Mouse (Mus musculus) kidney, adult 2 months (tissue): ENCODE results near the gene Krt81. TPM values are rescaled to one million over a fixed set of nuclear protein-coding genes. Genes with fewer than 3 reads are reported as not detected.

Experiments
- DNase-seq: peaks from one replicate; pipeline ENCODE4 v3.0.0; 2021
- H3K27ac ChIP-seq: fragments of 200-500 bp; 2 replicates; pipeline ENCODE4 v1.5.1; 2012; ENCODE audit warnings: low read depth, low read length, control low read depth, inconsistent platforms; ENCODE audit not compliant: insufficient read depth
- H3K27me3 ChIP-seq: fragments of 200-500 bp; replicated peaks from 2 replicates; pipeline ENCODE4 v1.6.1; 2012; ENCODE audit warnings: mild to moderate bottlenecking, moderate library complexity, low read length, inconsistent platforms; ENCODE audit not compliant: control insufficient read depth, insufficient read depth
- H3K36me3 ChIP-seq: fragments of 200-500 bp; 2 replicates; pipeline ENCODE4 v1.6.1; 2012; ENCODE audit warnings: mild to moderate bottlenecking, moderate library complexity, low read length, inconsistent platforms; ENCODE audit not compliant: control insufficient read depth, insufficient read depth
- H3K4me1 ChIP-seq: fragments of 200-500 bp; 2 replicates; pipeline ENCODE4 v1.6.1; 2011; ENCODE audit warnings: low read length; ENCODE audit not compliant: control insufficient read depth, insufficient read depth
- H3K4me3 ChIP-seq: fragments of 200-500 bp; 2 replicates; pipeline ENCODE4 v1.5.1; 2011; ENCODE audit warnings: mild to moderate bottlenecking, low read depth, low read length, control low read depth; ENCODE audit not compliant: insufficient read depth
- CTCF ChIP-seq: fragments of 200-500 bp; conservative IDR thresholded peaks from 2 replicates; pipeline ENCODE4 v1.5.1; 2011; ENCODE audit warnings: low read depth, mild to moderate bottlenecking, control low read depth, low read length, moderate library complexity, mixed read lengths; ENCODE audit not compliant: insufficient read depth, insufficient read length
- POLR2A ChIP-seq: fragments of 200-500 bp; IDR thresholded peaks from one replicate; pipeline ENCODE4 v1.6.1; 2011; ENCODE audit warnings: low read depth, low read length, control low read depth
- WGBS: fragments of 180-500 bp; shearing (Covaris S2); methylation state at CpG from one replicate; pipeline ENCODE4 v1.1.7; 2018; 5-methylcytosine and 5-hydroxymethylcytosine counted together
- polyA plus RNA-seq: library from polyadenylated mRNA; depleted of rRNA; stranded (reverse); fragments of >200 nt; gene quantifications from 2 replicates; pipeline ENCODE4 v1.2.3, GENCODE M21; 2012; rRNA removed

Krt81 gene
- polyA plus RNA-seq, 1 experiment: not detected

DNA sequence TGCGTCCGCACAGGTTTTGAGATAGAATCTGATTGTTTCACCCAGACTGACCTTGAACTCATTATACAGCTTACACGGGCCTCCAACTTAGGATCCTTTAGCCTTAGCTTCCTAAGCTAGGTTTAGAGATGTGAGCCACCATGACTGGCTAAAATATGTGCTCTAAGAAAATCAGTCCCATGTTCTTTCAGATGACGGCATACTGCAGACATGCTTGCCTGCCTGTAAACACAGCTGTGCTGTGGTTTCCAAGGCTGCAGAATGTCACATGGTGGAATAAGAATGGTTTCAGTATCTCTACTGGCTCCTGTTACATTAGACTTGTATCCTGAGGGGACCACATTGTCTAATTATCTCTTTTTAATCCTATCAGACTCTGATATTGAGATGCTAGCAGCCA is 44.6 kb downstream of the Krt81 start:
- no peak for DNase-seq
- TF ChIP-seq POLR2A (no peak), CTCF (no peak)
- H3K27ac ChIP-seq: no peak overlapping the region
- 79% methylated on average over 4 of the region's 4 CpGs for WGBS
- no peaks in the 10 kb centered on the region; the same call in 1 of the 2 replicates for H3K4me1 ChIP-seq
- no peaks in the 10 kb centered on the region for H3K27me3 ChIP-seq
- no peak overlapping the region for H3K4me3 ChIP-seq
- no peaks in the 10 kb centered on the region for H3K36me3 ChIP-seq

DNA sequence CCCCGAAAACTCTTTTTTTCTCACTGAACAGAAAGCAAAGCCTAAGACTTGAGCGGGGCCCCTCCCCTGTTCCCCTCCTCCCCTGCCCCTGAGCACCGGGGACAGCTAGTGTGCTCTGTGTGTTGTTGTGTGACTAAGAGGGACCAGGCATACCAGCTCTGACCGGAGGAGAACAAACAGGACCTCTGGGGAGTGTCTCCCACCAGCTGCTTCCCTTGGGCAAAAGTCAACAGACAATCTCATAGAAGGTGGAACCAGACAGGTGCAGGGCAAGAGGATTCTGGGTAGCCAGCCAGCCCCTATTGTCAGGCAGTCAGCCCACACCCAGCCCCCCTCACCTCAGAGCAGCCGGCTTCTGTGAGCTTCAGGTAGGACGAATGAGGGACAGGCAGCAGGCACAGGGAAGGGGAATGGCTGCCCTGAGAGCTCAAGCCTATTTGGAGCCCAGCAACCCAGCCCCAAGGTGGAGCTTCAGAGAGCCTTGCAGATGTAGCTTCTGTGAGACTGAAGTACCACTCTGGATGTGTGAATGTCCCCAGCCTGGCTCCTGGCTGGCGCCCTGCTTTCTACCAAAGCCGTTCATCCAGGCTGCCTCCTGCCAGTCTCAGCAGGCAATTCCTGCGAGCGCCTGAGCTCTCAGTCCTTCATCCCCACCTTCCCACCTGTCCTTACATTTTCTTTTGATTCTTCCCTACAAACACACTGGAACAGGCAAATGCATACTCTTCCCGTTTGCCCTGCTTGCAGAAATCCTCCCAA is 48.6 kb downstream of the Krt81 start:
- H3K36me3 ChIP-seq: no peaks in the 10 kb centered on the region
- H3K4me3 ChIP-seq: no peak overlapping the region
- no peak overlapping the region for H3K27ac ChIP-seq
- peak; percentile 2 for DNase-seq
- TF ChIP-seq CTCF: no peak
- no peak for TF ChIP-seq POLR2A
- peaks cover 3% of the 10 kb centered on the region; the same call in 1 of the 2 replicates for H3K4me1 ChIP-seq
- H3K27me3 ChIP-seq: no peaks in the 10 kb centered on the region
- WGBS: 53% methylated on average over 11 of the region's 11 CpGs

DNA sequence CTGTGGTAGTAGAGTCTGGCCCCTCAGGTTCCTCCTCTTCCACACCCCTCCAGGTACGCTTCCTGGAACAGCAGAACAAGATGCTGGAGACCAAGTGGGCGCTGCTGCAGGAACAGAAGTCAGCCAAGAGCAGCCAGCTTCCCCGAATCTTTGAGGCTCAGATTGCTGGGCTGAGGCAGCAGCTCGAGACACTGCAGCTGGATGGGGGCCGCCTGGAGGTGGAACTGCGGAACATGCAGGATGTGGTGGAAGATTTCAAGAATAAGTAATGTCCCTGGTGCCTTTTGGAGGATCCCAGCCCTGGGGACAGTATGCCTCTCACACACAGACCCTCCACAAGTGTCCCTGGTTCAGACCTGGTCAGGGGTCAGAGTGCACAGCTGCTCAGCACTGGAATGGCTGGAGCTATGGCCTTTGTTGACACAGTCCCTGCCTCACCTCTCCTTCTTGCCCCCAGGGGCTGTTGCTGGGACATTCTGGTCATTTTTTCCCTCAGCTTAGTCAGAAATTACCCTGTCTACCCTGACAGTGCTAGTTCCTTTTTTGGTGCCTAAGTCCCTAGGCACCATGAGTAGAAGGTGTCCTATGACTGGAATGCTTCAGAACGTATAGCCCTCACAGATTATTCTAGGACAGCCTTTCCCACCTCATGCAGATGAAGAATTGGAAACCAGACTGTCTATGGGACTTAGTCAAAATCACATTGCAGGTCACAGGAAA is 49.5 kb downstream of the Krt81 start:
- H3K27ac ChIP-seq: 0 out of 2 replicates have a peak overlapping the region, but pooled peaks have one; percentile 6
- TF ChIP-seq CTCF: no peak
- no peak for TF ChIP-seq POLR2A
- H3K36me3 ChIP-seq: no peaks in the 10 kb centered on the region
- DNase-seq: peak; percentile 31
- peaks cover 3% of the 10 kb centered on the region; the same call in 1 of the 2 replicates for H3K4me1 ChIP-seq
- 0 out of 2 replicates have a peak overlapping the region, but pooled peaks have one; percentile 55 for H3K4me3 ChIP-seq
- no peaks in the 10 kb centered on the region for H3K27me3 ChIP-seq
- WGBS: 49% methylated on average over 7 of the region's 7 CpGs

DNA sequence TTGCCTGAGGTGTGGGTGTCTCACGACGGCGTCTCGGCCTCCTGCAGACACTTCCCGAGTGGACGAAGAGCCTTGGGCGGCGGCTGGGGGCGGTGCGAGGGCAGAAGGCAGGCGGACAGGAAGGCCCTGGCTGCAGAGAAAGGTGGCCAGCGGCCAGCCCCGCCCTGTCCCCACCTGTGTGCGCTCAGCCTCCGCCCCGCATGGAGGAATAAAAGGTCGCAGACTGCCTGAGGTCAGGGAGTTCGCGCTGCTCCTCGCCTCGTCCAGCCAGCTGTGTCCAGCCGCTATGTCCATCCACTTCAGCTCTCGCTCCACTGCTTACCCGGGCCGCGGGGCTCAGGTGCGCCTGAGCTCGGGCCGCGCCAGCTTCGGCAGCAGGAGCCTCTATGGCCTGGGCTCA is 51.4 kb downstream of the Krt81 start:
- Histone ChIP-seq H3K36me3 (no peaks in the 10 kb centered on the region), H3K4me1 (peaks cover 3% of the 10 kb centered on the region; the same call in 1 of the 2 replicates), H3K27ac (peak overlapping the region; percentile 97), H3K27me3 (no peaks in the 10 kb centered on the region), H3K4me3 (peak overlapping the region; percentile 59)
- no peak for TF ChIP-seq CTCF
- peak; percentile 51 for TF ChIP-seq POLR2A
- WGBS: 19% methylated on average over 31 of the region's 31 CpGs
- DNase-seq: peak; percentile 83

DNA sequence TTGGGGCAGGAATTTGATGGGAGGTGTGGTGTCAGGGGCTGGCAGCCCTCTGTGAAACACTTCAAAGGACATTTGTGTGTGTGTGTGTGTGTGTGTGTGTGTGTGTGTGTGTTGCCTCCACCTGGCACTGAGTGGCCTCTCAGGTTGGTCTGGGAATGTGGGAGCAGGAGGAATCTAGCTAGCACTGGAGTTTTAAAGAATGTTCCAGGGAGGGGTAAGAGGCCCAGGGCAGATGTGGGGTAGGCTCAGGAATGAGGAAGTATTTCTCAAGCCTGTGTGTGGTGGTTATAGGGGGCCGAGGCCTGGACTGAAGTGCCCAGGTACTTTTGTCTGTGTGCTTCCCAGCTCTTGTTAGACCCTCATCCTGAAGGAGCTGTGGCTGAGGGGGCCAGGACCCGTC is 52.8 kb downstream of the Krt81 start, which contains the start of gene Krt7:
Gene Krt7, plus strand, starts transcription at position 269 of the 400 bp plus-strand sequence.
- TF ChIP-seq CTCF (no peak), POLR2A (peak; percentile 18)
- H3K27me3 ChIP-seq: no peaks in the 10 kb centered on the region
- DNase-seq: peak; percentile 77
- peak within 1 kb of the TSS; percentile 97 for H3K27ac ChIP-seq
- H3K4me3 ChIP-seq: peak within 1 kb of the TSS; percentile 59
- 32% methylated on average over 2 of the region's 2 CpGs for WGBS
- peaks cover 3% of the 10 kb centered on the region; the same call in 1 of the 2 replicates for H3K4me1 ChIP-seq
- H3K36me3 ChIP-seq: no peaks in the 10 kb centered on the region

Other genes starting within 250 kb of the Krt81 start
- 6.2 and 7.0 TPM in 2 replicates for gene Grasp, start 239.6 kb downstream of the Krt81 start, polyA plus RNA-seq
- gene Nr4a1, start 209.5 kb downstream of the Krt81 start, polyA plus RNA-seq: 4.9 and 5.7 TPM in 2 replicates
- 46.1 and 48.7 TPM in 2 replicates for gene Atg101, start 179.5 kb downstream of the Krt81 start, polyA plus RNA-seq
- gene 6030408B16Rik, start 170.5 kb downstream of the Krt81 start, polyA plus RNA-seq: 0.13 and 0.37 TPM in 2 replicates
- 14.2 and 14.7 TPM in 2 replicates for gene Krt80, start 93.6 kb downstream of the Krt81 start, polyA plus RNA-seq
- gene Krt7, start 52.7 kb downstream of the Krt81 start, polyA plus RNA-seq: 50.9 and 57.3 TPM in 2 replicates
- not detected in 2 replicates for gene Krt87, start 24.9 kb downstream of the Krt81 start, polyA plus RNA-seq
- 0.18 TPM in 1 of 2 replicates, not detected in the other for gene Krt88, start 16.0 kb downstream of the Krt81 start, polyA plus RNA-seq
- gene Krt86, start 9.7 kb upstream of the Krt81 start, polyA plus RNA-seq: not detected in 2 replicates
- 0.08 TPM in 1 of 2 replicates, not detected in the other for gene Krt83, start 27.8 kb upstream of the Krt81 start, polyA plus RNA-seq
- not detected in 2 replicates for gene Gm49425, start 53.5 kb upstream of the Krt81 start, polyA plus RNA-seq
- gene Krt84, start 69.1 kb upstream of the Krt81 start, polyA plus RNA-seq: not detected in 2 replicates
- not detected in 2 replicates for gene Krt82, start 86.9 kb upstream of the Krt81 start, polyA plus RNA-seq
- gene Krt90, start 99.2 kb upstream of the Krt81 start, polyA plus RNA-seq: not detected in 2 replicates
- not detected in 2 replicates for gene Krt75, start 110.2 kb upstream of the Krt81 start, polyA plus RNA-seq
- not detected in 2 replicates for gene Gm5414, start 164.4 kb upstream of the Krt81 start, polyA plus RNA-seq
- not detected in 2 replicates for gene Gm5478, start 183.6 kb upstream of the Krt81 start, polyA plus RNA-seq
- gene Krt6b, start 216.5 kb upstream of the Krt81 start, polyA plus RNA-seq: not detected in 2 replicates
- not detected in 2 replicates for gene Krt6a, start 230.6 kb upstream of the Krt81 start, polyA plus RNA-seq
- 2.6 and 4.6 TPM in 2 replicates for gene Krt5, start 249.1 kb upstream of the Krt81 start, polyA plus RNA-seq